Mouse (Mus musculus): ENCODE results near the gene Mpdz. TPM values are rescaled to one million over a fixed set of nuclear protein-coding genes. Genes with fewer than 3 reads are reported as not detected.

The Mpdz gene
- total and polyA plus RNA-seq, 3 experiments = 0.49 TPM; not detected in 2

DNA sequence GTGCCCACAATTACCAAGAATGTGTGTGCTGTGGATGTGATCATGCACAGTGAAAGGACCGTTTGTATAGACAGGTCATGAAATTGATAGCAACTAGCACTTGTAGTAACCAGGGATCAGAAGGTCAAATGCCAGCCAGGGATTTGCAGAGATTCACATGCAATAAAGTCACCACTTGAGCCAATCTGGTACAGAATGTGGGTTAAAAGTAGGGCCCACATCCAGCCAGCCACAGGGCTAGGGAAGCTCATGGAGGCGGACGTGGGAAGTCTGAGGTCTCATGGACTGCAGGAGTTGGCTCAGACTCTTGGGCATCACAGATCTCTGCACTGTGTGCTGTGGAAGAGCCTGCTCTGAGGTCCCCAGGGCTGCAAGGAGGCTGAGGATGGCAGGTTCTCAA is 22.6 kb upstream of the Mpdz start:
- DNase-seq (ENCODE audit: low spot score) = no peak
- no peak for TF ChIP-seq TAL1 (conservative IDR thresholded peaks at IDR 0.05; ENCODE audit: low read depth, low read length)
- TF ChIP-seq CTCF (IDR thresholded peaks at IDR 0.05; ENCODE audit: low read depth, low read length) = no peak
- no peak for TF ChIP-seq POLR2AphosphoS5 (IDR thresholded peaks at IDR 0.05; ENCODE audit: insufficient replicate concordance, low read depth, low read length)
- no peak for TF ChIP-seq GATA1 (IDR thresholded peaks at IDR 0.05; ENCODE audit: borderline replicate concordance, low read length)
- no peak for TF ChIP-seq GATA2 (IDR thresholded peaks at IDR 0.05; ENCODE audit: borderline replicate concordance, low read depth, low read length)
- Histone ChIP-seq H3K27me3 (ENCODE audit: insufficient read depth, low read length) (no peaks in the 10 kb centered on the region), H3K9me3 (replicated peaks) (peaks cover 26% of the 10 kb centered on the region), H3K36me3 (replicated peaks) (no peaks in the 10 kb centered on the region), H3K4me1 (ENCODE audit: insufficient read depth, low read depth, low read length) (no peaks in the 10 kb centered on the region), H3K4me3 (ENCODE audit: low read depth, low read length) (no peak overlapping the region)
- ATAC-seq (ENCODE audit: extremely low read depth, insufficient number of reproducible peaks, low FRiP score, poor library complexity, severe bottlenecking) = no peak

DNA sequence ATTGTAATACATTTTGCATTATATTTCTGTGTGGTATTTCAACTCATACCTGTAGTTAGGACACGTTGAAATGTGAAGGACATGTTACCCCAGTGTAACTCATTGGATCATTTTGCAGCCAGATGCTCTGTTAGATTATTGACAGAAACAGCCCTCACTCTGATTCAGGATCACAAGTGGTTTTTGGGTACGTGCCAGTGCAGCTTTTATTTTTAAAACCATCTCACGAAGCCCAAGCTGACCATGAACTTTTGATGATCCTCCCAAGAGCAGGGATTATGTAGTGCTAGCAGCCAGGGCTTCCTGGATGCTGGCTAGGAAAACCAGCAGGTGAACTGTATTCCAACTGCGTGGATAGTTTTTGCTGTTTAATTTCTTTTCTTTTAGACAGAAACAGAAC is 19.6 kb upstream of the Mpdz start:
- Histone ChIP-seq H3K4me3 (ENCODE audit: low read depth, low read length) (no peak overlapping the region), H3K36me3 (replicated peaks) (no peaks in the 10 kb centered on the region), H3K27me3 (ENCODE audit: insufficient read depth, low read length) (no peaks in the 10 kb centered on the region), H3K4me1 (ENCODE audit: insufficient read depth, low read depth, low read length) (no peaks in the 10 kb centered on the region), H3K9me3 (replicated peaks) (peaks cover 36% of the 10 kb centered on the region)
- DNase-seq (ENCODE audit: low spot score) = no peak
- ATAC-seq (ENCODE audit: extremely low read depth, insufficient number of reproducible peaks, low FRiP score, poor library complexity, severe bottlenecking) = no peak
- TF ChIP-seq CTCF (IDR thresholded peaks at IDR 0.05; ENCODE audit: low read depth, low read length) = no peak
- TF ChIP-seq TAL1 (conservative IDR thresholded peaks at IDR 0.05; ENCODE audit: low read depth, low read length) = no peak
- TF ChIP-seq GATA2 (IDR thresholded peaks at IDR 0.05; ENCODE audit: borderline replicate concordance, low read depth, low read length) = no peak
- no peak for TF ChIP-seq POLR2AphosphoS5 (IDR thresholded peaks at IDR 0.05; ENCODE audit: insufficient replicate concordance, low read depth, low read length)
- no peak for TF ChIP-seq GATA1 (IDR thresholded peaks at IDR 0.05; ENCODE audit: borderline replicate concordance, low read length)

DNA sequence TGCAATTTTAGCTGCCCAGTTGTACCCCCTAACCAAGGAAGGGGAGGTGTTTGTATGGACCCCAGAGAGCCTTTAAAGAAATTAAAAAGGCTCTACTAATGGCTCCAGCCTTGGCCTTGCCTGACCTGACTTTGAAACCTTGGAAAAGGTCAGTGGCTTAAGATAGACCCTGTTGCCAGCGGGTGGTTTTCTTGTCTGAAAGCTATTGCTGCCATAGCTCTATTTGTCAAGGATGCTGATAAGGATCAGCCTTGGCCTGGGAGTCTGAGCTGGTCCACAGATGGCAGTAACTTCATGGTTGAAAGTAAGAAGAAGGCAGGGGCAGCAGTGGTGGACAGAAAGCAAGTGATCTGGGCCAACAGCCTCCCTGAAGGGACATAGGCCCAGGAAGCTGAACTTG is 16.3 kb upstream of the Mpdz start:
- Histone ChIP-seq H3K4me3 (ENCODE audit: low read depth, low read length) (no peak overlapping the region), H3K36me3 (replicated peaks) (no peaks in the 10 kb centered on the region), H3K4me1 (ENCODE audit: insufficient read depth, low read depth, low read length) (no peaks in the 10 kb centered on the region), H3K9me3 (replicated peaks) (peaks cover 31% of the 10 kb centered on the region), H3K27me3 (ENCODE audit: insufficient read depth, low read length) (no peaks in the 10 kb centered on the region)
- DNase-seq (ENCODE audit: low spot score) (no peak), ATAC-seq (ENCODE audit: extremely low read depth, insufficient number of reproducible peaks, low FRiP score, poor library complexity, severe bottlenecking) (no peak)
- TF ChIP-seq TAL1 (conservative IDR thresholded peaks at IDR 0.05; ENCODE audit: low read depth, low read length) = no peak
- TF ChIP-seq GATA1 (IDR thresholded peaks at IDR 0.05; ENCODE audit: borderline replicate concordance, low read length) = no peak
- TF ChIP-seq GATA2 (IDR thresholded peaks at IDR 0.05; ENCODE audit: borderline replicate concordance, low read depth, low read length) = no peak
- TF ChIP-seq CTCF (IDR thresholded peaks at IDR 0.05; ENCODE audit: low read depth, low read length) = no peak
- no peak for TF ChIP-seq POLR2AphosphoS5 (IDR thresholded peaks at IDR 0.05; ENCODE audit: insufficient replicate concordance, low read depth, low read length)

DNA sequence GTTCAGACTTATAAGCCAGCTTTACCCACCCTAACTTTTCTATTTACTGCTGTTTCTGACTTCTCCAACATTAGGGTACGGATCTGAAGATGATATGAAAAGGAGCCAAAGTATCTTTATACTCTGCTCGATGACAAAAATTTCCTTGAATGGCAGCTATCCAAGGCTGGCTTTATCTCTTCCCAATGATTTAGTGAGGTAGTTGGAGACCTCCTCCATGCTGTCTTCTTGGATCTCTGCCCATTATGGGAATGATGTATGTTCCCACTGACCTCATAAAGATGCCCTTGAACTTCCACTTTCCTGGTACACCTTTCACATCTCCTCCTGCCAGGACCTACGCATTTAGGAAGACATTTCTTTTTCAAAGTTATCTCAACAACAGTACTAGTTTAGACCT is 11.2 kb upstream of the Mpdz start:
- Histone ChIP-seq H3K4me3 (ENCODE audit: low read depth, low read length) (no peak overlapping the region), H3K36me3 (replicated peaks) (no peaks in the 10 kb centered on the region), H3K27me3 (ENCODE audit: insufficient read depth, low read length) (no peaks in the 10 kb centered on the region), H3K9me3 (replicated peaks) (peaks cover 17% of the 10 kb centered on the region), H3K4me1 (ENCODE audit: insufficient read depth, low read depth, low read length) (no peaks in the 10 kb centered on the region)
- TF ChIP-seq TAL1 (conservative IDR thresholded peaks at IDR 0.05; ENCODE audit: low read depth, low read length) (no peak), POLR2AphosphoS5 (IDR thresholded peaks at IDR 0.05; ENCODE audit: insufficient replicate concordance, low read depth, low read length) (no peak), CTCF (IDR thresholded peaks at IDR 0.05; ENCODE audit: low read depth, low read length) (no peak), GATA2 (IDR thresholded peaks at IDR 0.05; ENCODE audit: borderline replicate concordance, low read depth, low read length) (no peak), GATA1 (IDR thresholded peaks at IDR 0.05; ENCODE audit: borderline replicate concordance, low read length) (no peak)
- DNase-seq (ENCODE audit: low spot score) (no peak), ATAC-seq (ENCODE audit: extremely low read depth, insufficient number of reproducible peaks, low FRiP score, poor library complexity, severe bottlenecking) (no peak)

DNA sequence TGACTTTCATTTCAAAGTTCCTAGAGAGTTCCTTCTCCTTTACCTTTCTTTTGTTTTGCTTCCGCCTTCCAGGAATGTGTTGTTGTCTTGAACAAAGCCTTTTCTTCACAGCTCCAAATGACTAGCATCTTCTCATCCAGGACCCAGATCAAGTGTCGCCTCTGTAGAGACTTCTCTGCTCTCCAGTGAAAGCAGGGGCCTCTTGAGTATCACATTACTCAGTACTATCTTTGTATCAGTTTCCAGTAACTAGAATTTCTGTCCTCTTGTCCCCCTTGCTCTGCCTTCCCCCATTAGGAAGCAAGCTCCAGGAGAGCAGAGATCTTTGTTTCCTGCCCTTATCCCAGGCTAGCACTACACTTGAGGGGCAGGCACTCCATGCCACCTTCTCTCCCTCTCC is 9.6 kb upstream of the Mpdz start:
- H3K9me3 ChIP-seq (replicated peaks) = peaks cover 19% of the 10 kb centered on the region
- DNase-seq (ENCODE audit: low spot score) = no peak
- no peak for ATAC-seq (ENCODE audit: extremely low read depth, insufficient number of reproducible peaks, low FRiP score, poor library complexity, severe bottlenecking)
- H3K4me3 ChIP-seq (ENCODE audit: low read depth, low read length) = no peak overlapping the region
- H3K4me1 ChIP-seq (ENCODE audit: insufficient read depth, low read depth, low read length) = no peaks in the 10 kb centered on the region
- H3K36me3 ChIP-seq (replicated peaks) = no peaks in the 10 kb centered on the region
- H3K27me3 ChIP-seq (ENCODE audit: insufficient read depth, low read length) = no peaks in the 10 kb centered on the region
- TF ChIP-seq POLR2AphosphoS5 (IDR thresholded peaks at IDR 0.05; ENCODE audit: insufficient replicate concordance, low read depth, low read length) (no peak), GATA2 (IDR thresholded peaks at IDR 0.05; ENCODE audit: borderline replicate concordance, low read depth, low read length) (no peak), TAL1 (conservative IDR thresholded peaks at IDR 0.05; ENCODE audit: low read depth, low read length) (no peak), CTCF (IDR thresholded peaks at IDR 0.05; ENCODE audit: low read depth, low read length) (no peak), GATA1 (IDR thresholded peaks at IDR 0.05; ENCODE audit: borderline replicate concordance, low read length) (no peak)

DNA sequence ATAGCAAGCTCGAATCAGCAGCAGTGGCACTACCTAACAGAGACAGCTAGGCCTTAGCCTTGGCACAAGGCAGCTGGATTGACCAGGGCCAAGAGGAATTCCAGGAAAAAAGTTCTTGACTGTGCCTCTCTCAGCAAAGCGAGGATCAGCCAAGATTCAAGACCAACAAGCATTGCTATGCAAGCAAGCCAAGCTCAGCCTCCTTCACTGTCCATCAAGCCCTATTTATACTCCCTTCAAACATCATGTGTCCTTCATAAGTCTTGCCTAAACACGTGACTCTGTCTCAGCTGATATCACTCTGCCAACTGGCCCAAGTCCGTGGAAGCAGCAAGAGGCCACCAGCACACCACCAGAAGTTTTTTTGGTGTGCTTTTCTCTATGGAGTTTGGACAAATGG is 6.8 kb upstream of the Mpdz start:
- Histone ChIP-seq H3K4me1 (ENCODE audit: insufficient read depth, low read depth, low read length) (no peaks in the 10 kb centered on the region), H3K9me3 (replicated peaks) (peaks cover 16% of the 10 kb centered on the region), H3K27me3 (ENCODE audit: insufficient read depth, low read length) (no peaks in the 10 kb centered on the region), H3K4me3 (ENCODE audit: low read depth, low read length) (no peak overlapping the region), H3K36me3 (replicated peaks) (no peaks in the 10 kb centered on the region)
- no peak for TF ChIP-seq GATA2 (IDR thresholded peaks at IDR 0.05; ENCODE audit: borderline replicate concordance, low read depth, low read length)
- TF ChIP-seq TAL1 (conservative IDR thresholded peaks at IDR 0.05; ENCODE audit: low read depth, low read length) = no peak
- TF ChIP-seq CTCF (IDR thresholded peaks at IDR 0.05; ENCODE audit: low read depth, low read length) = no peak
- TF ChIP-seq GATA1 (IDR thresholded peaks at IDR 0.05; ENCODE audit: borderline replicate concordance, low read length) = no peak
- TF ChIP-seq POLR2AphosphoS5 (IDR thresholded peaks at IDR 0.05; ENCODE audit: insufficient replicate concordance, low read depth, low read length) = no peak
- ATAC-seq (ENCODE audit: extremely low read depth, insufficient number of reproducible peaks, low FRiP score, poor library complexity, severe bottlenecking) = no peak
- DNase-seq (ENCODE audit: low spot score) = no peak

Data from G1E (cell line).